Mouse (Mus musculus) layer of hippocampus, adult 2 months (tissue): ENCODE data around the gene Traf3ip2. TPM values are rescaled to one million over a fixed set of nuclear protein-coding genes. Genes with fewer than 3 reads are reported as not detected.
A peak's percentile ranks its signal among the peaks of the same experiment; 100 is the strongest.

Source experiments
- DNase-seq, 2 experiments: peaks; one replicate each; pipeline ENCODE4 v3.0.0; 2022; ENCODE audit warnings: low spot score in 2 of 2
- H3K27ac ChIP-seq: fragments of 200-600 bp; 2 replicates; pipeline ENCODE4 v1.8.1; 2022
- H3K4me3 ChIP-seq: fragments of 200-600 bp; 2 replicates; pipeline ENCODE4 v1.8.1; 2022; ENCODE audit warnings: mild to moderate bottlenecking
- CTCF ChIP-seq: fragments of 200-600 bp; conservative IDR thresholded peaks from 2 replicates; pipeline ENCODE4 v1.8.1; 2022; ENCODE audit warnings: antibody characterized with exemption, mild to moderate bottlenecking, moderate library complexity
- total RNA-seq, 2 experiments: library from RNA; stranded (reverse); gene quantifications; 2 replicates each; pipeline ENCODE4 v1.2.3; 2021

Traf3ip2 gene
- total RNA-seq, 2 experiments from 2014 or later, result 2.5 to 2.6 TPM

GRCm38 (mm10) chr10:39674766-39675165 lies 62.0 kb downstream of the Traf3ip2 start:
- DNase-seq, result peak in 1 of 2 experiments; percentile 41
- H3K27ac ChIP-seq, result peak overlapping the region; percentile 62
- H3K4me3 ChIP-seq, result no peak overlapping the region
- TF ChIP-seq CTCF, result no peak

DNA sequence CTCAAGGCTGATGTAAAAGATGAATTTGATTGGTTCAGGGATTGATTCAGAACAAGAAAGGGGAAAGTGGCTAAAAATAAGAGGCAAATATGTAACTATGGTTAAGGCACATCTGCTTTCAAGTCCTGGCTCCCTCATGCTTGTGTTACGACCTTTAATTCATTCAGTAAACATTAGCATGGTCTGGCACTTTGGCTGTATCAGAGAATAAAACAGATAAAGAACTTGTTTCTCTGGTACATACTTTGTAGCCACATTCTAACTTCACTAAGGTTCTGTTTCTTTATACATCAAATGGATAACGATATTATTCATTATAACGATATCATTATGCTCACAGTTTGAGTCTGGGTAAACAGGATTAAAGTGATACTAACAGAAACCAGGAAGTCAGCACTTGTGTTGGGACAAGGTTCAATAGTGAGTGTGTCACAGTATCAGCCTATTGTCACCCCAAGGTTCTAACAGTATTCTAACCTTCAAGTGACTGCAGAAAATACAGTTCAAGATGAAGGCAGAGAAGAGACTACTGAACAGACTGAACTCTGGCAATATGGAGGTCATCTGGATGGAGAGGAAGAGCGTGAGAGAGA lies 65.6 kb downstream of the Traf3ip2 start:
- Histone ChIP-seq H3K4me3 (no peak overlapping the region), H3K27ac (no peak overlapping the region)
- TF ChIP-seq CTCF, result no peak
- DNase-seq, result no peak

DNA sequence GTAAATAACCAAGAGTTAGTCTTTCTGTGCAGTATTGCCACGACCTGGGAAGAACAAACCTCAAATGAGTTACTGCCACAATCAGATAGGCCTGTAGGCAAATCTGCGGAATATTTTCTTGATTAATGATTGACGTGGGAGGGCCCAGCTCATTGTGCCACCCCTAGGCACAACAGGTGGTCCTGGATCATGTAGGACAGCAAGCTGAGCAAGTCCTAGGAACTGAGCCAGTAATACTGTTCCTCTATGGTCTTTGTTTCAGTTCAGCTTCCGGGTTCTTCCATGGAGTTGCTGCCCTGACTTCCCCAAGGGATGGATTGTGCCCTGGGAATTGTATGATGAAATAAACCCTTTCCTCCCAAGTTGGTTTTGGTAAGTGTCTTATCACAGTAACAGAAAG lies 68.3 kb downstream of the Traf3ip2 start:
- no peak for DNase-seq
- no peak overlapping the region for H3K4me3 ChIP-seq
- no peak for TF ChIP-seq CTCF
- no peak overlapping the region for H3K27ac ChIP-seq

- DNase-seq, result no peak
- Histone ChIP-seq H3K27ac (no peak overlapping the region), H3K4me3 (no peak overlapping the region)
- TF ChIP-seq CTCF, result no peak
Measured at GRCm38 (mm10) chr10:39682556-39682955, 69.8 kb downstream of the Traf3ip2 start.

DNA sequence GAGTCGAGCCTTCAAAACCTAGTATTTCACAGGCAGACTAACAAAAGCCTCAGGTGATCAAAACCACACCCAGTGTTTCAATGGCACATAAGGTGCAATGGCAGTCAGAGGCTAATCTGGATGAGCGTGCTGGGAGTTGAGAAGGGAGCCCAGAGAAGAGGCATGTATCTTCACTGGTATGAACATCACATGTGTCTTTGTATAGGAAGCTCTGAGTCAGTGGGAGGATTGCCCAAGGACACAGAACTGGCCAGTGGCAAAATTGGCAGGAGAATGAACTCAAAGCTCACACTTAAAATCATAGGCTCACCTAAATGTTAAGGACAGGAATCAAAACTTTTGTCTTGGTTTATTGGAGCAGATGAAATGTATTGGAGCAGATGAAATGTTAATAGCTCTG lies 70.7 kb downstream of the Traf3ip2 start:
- TF ChIP-seq CTCF, result no peak
- no peak for DNase-seq
- H3K27ac ChIP-seq, result no peak overlapping the region
- H3K4me3 ChIP-seq, result no peak overlapping the region

DNA sequence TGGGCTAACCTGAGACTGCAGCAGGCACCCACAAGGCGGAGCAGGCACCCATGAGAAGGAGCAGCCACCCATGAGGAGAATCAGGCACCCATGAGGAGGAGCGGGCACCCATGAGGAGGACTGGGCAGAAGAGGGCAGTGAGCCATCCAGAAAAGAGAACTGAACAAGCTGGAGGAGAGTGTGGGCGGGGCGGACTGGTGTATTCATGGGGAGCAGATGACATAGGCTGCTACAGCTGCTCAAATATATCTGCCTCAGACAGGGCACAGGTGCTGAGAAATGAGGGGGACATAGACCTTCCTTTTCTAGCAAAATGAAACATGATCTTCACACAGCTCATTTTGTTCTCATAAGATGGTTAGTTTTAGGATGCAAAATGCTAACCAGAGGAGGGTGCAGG lies 74.1 kb downstream of the Traf3ip2 start:
- peak in 1 of 2 experiments; percentile 22 for DNase-seq
- Histone ChIP-seq H3K27ac (no peak overlapping the region), H3K4me3 (no peak overlapping the region)
- TF ChIP-seq CTCF, result no peak

- TF ChIP-seq CTCF, result no peak
- Histone ChIP-seq H3K4me3 (no peak overlapping the region), H3K27ac (no peak overlapping the region)
- DNase-seq, result no peak
Measured at GRCm38 (mm10) chr10:39687851-39688250, 75.1 kb downstream of the Traf3ip2 start.

GRCm38 (mm10) chr10:39691351-39692064 lies 78.8 kb downstream of the Traf3ip2 start:
- Histone ChIP-seq H3K27ac (no peak overlapping the region), H3K4me3 (no peak overlapping the region)
- DNase-seq, result no peak
- TF ChIP-seq CTCF, result no peak

GRCm38 (mm10) chr10:39692152-39692551 lies 79.4 kb downstream of the Traf3ip2 start:
- Histone ChIP-seq H3K4me3 (no peak overlapping the region), H3K27ac (no peak overlapping the region)
- no peak for TF ChIP-seq CTCF
- no peak for DNase-seq

Other genes with a start within 250 kb of the Traf3ip2 start
- gene Fyn, start 244.1 kb upstream of the Traf3ip2 start, total RNA-seq, result 100 to 1,000 TPM; 127 to 130 TPM
- 10 to 100 TPM; 39.4 to 41.1 TPM for gene Rev3l, start 119.2 kb downstream of the Traf3ip2 start, total RNA-seq